Mouse (Mus musculus) ES-Bruce4 (cell line): ENCODE results near the gene Apopt1. TPM values are rescaled to one million over a fixed set of nuclear protein-coding genes. Genes with fewer than 3 reads are reported as not detected.

Source experiments
- H3K27ac ChIP-seq: 2 replicates; pipeline ENCODE4 v1.5.1; 2012; ENCODE audit warnings: low read length, inconsistent platforms; ENCODE audit not compliant: insufficient read depth
- H3K27me3 ChIP-seq: 2 replicates; pipeline ENCODE4 v1.6.1; 2012; ENCODE audit warnings: mild to moderate bottlenecking, low read length, inconsistent platforms; ENCODE audit not compliant: control insufficient read depth, poor library complexity, insufficient read depth, severe bottlenecking
- H3K36me3 ChIP-seq: 2 replicates; pipeline ENCODE4 v1.6.1; 2012; ENCODE audit warnings: inconsistent platforms, mild to moderate bottlenecking, low read length, moderate library complexity; ENCODE audit not compliant: control insufficient read depth, poor library complexity, insufficient read depth, severe bottlenecking
- H3K4me1 ChIP-seq: one replicate; pipeline ENCODE4 v1.8.1; 2011; ENCODE audit warnings: low read length; ENCODE audit not compliant: control insufficient read depth, insufficient read depth
- H3K4me3 ChIP-seq: 2 replicates; pipeline ENCODE4 v1.5.1; 2011; ENCODE audit warnings: low read depth, mild to moderate bottlenecking, low read length
- H3K9ac ChIP-seq: 2 replicates; pipeline ENCODE4 v1.6.1; 2012; ENCODE audit warnings: low read depth, mild to moderate bottlenecking, inconsistent platforms; ENCODE audit not compliant: poor library complexity, severe bottlenecking
- H3K9me3 ChIP-seq: replicated peaks from 2 replicates; pipeline ENCODE4 v1.6.1; 2012; ENCODE audit warnings: mild to moderate bottlenecking, low read length, inconsistent platforms; ENCODE audit not compliant: control insufficient read depth, poor library complexity, insufficient read depth, severe bottlenecking
- CTCF ChIP-seq: IDR thresholded peaks from one replicate; pipeline ENCODE4 v1.8.1; 2011; ENCODE audit warnings: low read depth, low read length
- EP300 ChIP-seq: IDR thresholded peaks from 2 replicates; pipeline ENCODE4 v1.6.1; 2011; ENCODE audit warnings: low read depth, low read length; ENCODE audit not compliant: insufficient read depth
- POLR2A ChIP-seq: IDR thresholded peaks from one replicate; pipeline ENCODE4 v1.8.1; 2011; ENCODE audit warnings: low read length; ENCODE audit not compliant: insufficient read depth
- polyA plus RNA-seq: library from polyadenylated mRNA; stranded (reverse); fragments of >200 nt; gene quantifications from 2 replicates; pipeline ENCODE4 v1.2.4, GENCODE M21; 2011; ENCODE audit warnings: low read depth; ENCODE audit not compliant: missing spikeins, insufficient read depth, insufficient read length

The Apopt1 gene
- polyA plus RNA-seq, 1 experiment = 49.4 TPM

DNA sequence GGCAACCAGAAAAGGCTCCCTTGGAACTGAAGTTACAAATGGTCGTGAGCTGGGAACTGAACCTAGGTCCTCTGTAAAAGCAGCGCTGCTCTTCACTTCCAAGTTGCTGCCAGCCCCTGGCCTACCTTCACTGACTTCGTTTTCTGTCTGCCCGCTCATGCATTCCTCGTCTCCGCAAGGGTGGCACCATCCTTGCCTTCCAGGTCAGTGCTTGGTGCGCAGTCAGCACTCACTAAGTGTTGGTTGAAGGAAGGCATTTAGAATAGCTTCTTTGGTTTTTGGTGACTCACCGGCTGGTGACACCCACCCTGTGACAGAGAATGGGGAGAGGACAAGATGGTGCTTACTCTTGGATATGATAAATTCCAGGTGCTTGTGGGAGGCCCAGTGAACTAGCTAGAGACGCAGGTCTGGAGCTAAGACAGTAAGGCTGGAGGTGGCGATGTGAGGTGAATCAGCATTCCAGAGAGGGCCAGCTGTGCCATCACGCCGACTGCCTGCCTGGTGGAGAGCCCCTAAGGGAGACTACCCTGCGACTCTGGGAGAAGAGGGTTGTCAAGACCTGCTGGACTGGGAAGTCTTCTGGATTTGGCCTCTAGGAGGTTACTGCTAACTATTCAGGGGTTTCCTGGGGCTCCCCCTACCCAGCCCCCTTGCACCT lies 49.7 kb downstream of the Apopt1 start:
- Histone ChIP-seq H3K4me1 (peaks cover 9% of the 10 kb centered on the region), H3K36me3 (no peaks in the 10 kb centered on the region), H3K4me3 (no peak overlapping the region), H3K27ac (no peak overlapping the region), H3K9ac (no peak overlapping the region), H3K27me3 (no peaks in the 10 kb centered on the region), H3K9me3 (no peaks in the 10 kb centered on the region)
- TF ChIP-seq CTCF = no peak

DNA sequence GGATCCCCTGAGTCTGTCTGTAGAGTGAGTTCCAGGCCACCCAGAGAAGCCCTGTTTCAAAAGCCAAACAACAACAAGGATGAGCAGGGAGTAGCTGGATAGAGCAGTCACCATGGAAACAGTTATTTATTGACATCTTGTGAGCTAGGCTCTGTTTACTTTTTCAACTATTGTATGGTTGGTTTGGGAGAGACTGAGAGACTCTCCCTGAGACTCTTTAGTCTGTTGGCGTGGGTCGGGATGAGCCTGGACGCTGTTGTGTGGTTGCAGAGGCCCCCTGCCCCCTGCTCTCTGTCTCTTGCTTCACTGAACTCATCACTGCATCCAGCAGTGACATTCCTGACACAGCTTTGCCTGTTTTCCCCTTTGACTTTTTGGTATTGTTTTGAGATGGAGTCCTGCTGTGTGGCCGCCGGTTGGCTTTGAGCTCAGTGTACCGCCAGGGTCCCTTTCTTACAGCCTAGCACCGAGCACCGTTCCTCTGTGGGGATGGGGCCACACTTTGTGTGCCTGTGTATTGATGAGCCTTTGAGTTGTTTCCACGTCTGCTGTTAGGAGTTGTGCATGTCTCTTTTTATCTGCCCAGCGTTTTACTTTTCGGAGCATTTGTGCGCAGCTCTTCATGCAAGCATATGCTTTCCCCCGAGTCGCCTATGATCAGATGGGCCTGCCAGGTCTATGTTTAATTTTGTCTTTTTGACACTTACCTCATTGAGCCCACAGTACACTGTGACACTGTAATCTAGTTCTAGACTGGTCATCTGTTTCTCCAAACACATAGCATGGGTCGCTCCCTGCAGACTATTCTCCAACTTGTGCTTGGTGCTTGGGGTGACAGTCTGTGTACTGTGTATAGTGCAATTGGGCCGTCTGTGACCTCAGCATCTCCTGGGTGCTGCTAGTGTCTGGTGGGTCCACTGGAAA lies 53.5 kb downstream of the Apopt1 start:
- no peaks in the 10 kb centered on the region for H3K36me3 ChIP-seq
- H3K27ac ChIP-seq = no peak overlapping the region
- TF ChIP-seq POLR2A (no peak), EP300 (no peak), CTCF (no peak)
- H3K4me1 ChIP-seq = peaks cover 7% of the 10 kb centered on the region
- H3K9me3 ChIP-seq = no peaks in the 10 kb centered on the region
- no peak overlapping the region for H3K4me3 ChIP-seq
- no peak overlapping the region for H3K9ac ChIP-seq
- no peaks in the 10 kb centered on the region for H3K27me3 ChIP-seq

DNA sequence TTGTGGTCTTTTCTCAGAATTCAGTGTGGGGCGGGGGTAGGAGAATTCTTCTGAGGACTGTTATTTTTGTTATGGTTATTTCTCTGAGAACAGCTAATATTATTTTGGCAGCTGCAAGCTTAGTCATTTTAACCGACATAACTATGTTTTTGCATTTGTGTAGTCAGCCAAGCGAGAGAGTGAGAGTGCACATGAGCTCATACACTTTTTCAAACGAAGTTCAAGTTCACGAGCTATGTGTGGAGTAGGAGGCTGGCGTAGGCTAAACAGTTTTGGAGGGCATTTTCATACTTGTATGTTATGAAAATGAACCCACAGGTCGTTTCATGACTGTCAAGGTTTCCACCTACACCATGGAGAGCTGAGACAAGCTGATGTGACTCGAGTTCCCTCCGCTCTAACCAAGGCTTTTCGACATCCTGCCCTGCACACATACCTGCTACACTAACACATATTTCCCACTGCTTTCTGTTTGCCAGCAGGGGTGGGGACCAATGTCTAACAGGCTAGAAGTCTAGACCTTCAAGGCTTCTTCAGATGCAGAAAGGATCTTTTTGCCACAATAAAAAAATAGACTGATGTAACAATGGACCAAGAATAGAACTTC lies 55.4 kb downstream of the Apopt1 start:
- Histone ChIP-seq H3K9ac (no peak overlapping the region), H3K4me3 (no peak overlapping the region), H3K27ac (no peak overlapping the region), H3K36me3 (0 out of 2 replicates have a peak, but pooled peaks cover 5% of the 10 kb centered on the region), H3K27me3 (no peaks in the 10 kb centered on the region), H3K4me1 (peaks cover 4% of the 10 kb centered on the region), H3K9me3 (no peaks in the 10 kb centered on the region)
- no peak for TF ChIP-seq CTCF
- TF ChIP-seq POLR2A = no peak
- TF ChIP-seq EP300 = no peak

- Histone ChIP-seq H3K4me1 (peaks cover 4% of the 10 kb centered on the region), H3K27ac (no peak overlapping the region), H3K9me3 (no peaks in the 10 kb centered on the region), H3K9ac (no peak overlapping the region), H3K36me3 (0 out of 2 replicates have a peak, but pooled peaks cover 5% of the 10 kb centered on the region), H3K4me3 (no peak overlapping the region), H3K27me3 (no peaks in the 10 kb centered on the region)
- TF ChIP-seq EP300 (no peak), CTCF (peak; percentile 29)
Measured at GRCm38 (mm10) chr12:111769306-111769705, 56.2 kb downstream of the Apopt1 start.

DNA sequence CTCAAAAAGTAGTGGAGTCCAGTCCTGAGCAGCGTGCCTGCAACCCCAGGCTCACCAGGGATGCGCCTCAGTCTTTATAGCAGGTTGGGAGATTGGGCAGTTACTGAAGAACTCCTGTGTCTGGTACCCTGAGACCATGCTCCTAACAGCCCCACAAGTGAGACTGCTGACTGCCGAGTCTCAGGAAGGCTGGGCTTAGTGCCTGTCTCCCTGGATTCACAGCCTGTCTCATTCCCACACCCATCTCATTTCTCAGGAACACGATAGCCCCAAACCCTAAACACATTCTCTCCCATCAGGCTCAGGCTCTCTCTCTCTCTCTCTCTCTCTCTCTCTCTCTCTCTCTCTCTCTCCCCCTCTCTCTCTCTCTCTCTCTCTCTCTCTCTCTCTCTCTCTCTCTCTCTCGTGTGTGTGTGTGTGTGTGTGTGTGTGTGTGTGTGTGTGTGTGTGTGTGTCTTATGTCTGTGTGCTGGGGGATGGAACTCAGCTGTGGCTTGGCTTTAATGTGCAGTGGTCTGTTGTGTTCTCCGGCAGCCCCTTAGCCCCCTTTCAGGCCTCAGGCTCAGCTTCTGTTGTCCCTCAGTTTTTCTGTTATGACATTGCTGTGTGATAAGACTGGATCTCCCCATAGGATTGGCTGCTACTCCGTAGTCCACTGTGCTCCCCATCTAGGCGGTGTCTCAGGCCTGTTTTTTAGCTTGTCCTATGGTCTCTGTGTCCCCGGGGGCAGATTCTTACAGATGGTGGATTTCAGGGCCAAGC lies 56.9 kb downstream of the Apopt1 start:
- TF ChIP-seq CTCF (no peak), EP300 (no peak), POLR2A (no peak)
- H3K9ac ChIP-seq = no peak overlapping the region
- no peaks in the 10 kb centered on the region for H3K27me3 ChIP-seq
- peaks cover 4% of the 10 kb centered on the region for H3K4me1 ChIP-seq
- no peaks in the 10 kb centered on the region for H3K9me3 ChIP-seq
- 0 out of 2 replicates have a peak, but pooled peaks cover 5% of the 10 kb centered on the region for H3K36me3 ChIP-seq
- H3K4me3 ChIP-seq = no peak overlapping the region
- no peak overlapping the region for H3K27ac ChIP-seq
